Mouse (Mus musculus): ENCODE results near the gene Cttnbp2nl. TPM values are rescaled to one million over a fixed set of nuclear protein-coding genes. Genes with fewer than 3 reads are reported as not detected.

Cttnbp2nl gene
- total RNA-seq, 1 experiment: 13.5 TPM

DNA sequence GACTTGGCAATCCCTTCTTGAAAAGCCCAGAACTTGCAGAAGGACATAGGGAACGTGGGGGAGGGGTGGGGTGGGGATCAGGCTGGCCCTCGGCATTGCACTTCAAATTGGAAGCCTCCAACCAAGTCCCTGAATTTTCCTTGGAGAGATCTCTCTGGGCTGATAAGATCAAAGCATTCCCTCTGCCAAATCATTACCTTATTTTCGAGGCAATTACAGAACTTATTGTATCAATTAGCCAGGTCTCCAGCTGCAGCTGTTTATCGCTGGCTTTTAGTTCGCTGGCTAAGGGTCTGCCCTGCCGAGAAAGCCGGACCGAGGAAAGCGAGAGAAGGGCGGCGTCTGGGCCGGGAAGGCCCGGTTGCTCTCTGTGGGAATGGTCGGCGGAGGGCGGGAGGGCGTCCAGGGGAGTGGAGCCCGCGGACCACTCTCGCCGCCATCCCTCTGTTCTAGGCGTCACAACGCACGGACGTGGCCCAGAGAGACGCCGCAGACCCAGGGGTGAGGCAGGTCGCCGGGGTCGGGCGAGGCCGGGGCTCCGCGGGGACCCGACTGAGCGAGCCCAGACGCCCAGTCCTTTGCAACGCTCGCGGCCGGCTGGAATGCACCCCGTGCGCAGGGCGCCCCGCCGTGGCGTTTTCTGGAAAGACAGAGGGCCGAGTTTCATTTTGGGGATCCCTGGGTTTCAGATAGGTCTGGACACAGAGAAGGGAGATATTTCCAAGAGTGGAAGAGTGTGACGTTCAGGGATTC, 85.2 kb downstream of the Cttnbp2nl start:
- H3K9ac ChIP-seq (ENCODE audit: insufficient read depth, low read depth, low read length, poor library complexity, severe bottlenecking): peak overlapping the region; percentile 86
- in situ Hi-C loops (cut with MboI; ENCODE audit: low sequenced_read_pairs in 2 of 2, unreplicated experiment in 2 of 2): no loop called here
- no peak overlapping the region for H3K27ac ChIP-seq (ENCODE audit: insufficient read depth, low read depth, low read length, poor library complexity, severe bottlenecking)
- peak; percentile 49 for DNase-seq (ENCODE audit: low read depth, low spot score)
- no peaks in the 10 kb centered on the region for H3K36me3 ChIP-seq (ENCODE audit: control insufficient read depth, insufficient read depth, low read length, poor library complexity, severe bottlenecking)
- TF ChIP-seq CHD2 (IDR thresholded peaks at IDR 0.05; ENCODE audit: low read depth, low read length) (no peak), HCFC1 (IDR thresholded peaks at IDR 0.05; ENCODE audit: borderline replicate concordance, insufficient read depth, low read length) (no peak), ZC3H11A (IDR thresholded peaks at IDR 0.05; ENCODE audit: borderline replicate concordance, low read depth, low read length) (peak; percentile 56; the same call in 1 of the 2 replicates), MAFK (IDR thresholded peaks at IDR 0.05; ENCODE audit: insufficient read depth, low read depth, low read length) (no peak), ZNF384 (IDR thresholded peaks at IDR 0.05; ENCODE audit: low read depth, low read length) (no peak)
- H3K4me3 ChIP-seq (ENCODE audit: insufficient read depth in 1 of 2, low read depth in 1 of 2, low read length in 2 of 2, poor library complexity in 1 of 2, severe bottlenecking in 1 of 2): peak overlapping the region; percentile 79 to 86
- H3K4me1 ChIP-seq (ENCODE audit: control insufficient read depth in 2 of 2, insufficient read depth in 2 of 2, low read length in 2 of 2, poor library complexity in 1 of 2): peaks cover 0 to 4% of the 10 kb centered on the region in 2 experiments; a peak in 1 of 4 replicates
- H3K9me3 ChIP-seq (ENCODE audit: control insufficient read depth, insufficient read depth, low read depth, low read length): no peaks in the 10 kb centered on the region

DNA sequence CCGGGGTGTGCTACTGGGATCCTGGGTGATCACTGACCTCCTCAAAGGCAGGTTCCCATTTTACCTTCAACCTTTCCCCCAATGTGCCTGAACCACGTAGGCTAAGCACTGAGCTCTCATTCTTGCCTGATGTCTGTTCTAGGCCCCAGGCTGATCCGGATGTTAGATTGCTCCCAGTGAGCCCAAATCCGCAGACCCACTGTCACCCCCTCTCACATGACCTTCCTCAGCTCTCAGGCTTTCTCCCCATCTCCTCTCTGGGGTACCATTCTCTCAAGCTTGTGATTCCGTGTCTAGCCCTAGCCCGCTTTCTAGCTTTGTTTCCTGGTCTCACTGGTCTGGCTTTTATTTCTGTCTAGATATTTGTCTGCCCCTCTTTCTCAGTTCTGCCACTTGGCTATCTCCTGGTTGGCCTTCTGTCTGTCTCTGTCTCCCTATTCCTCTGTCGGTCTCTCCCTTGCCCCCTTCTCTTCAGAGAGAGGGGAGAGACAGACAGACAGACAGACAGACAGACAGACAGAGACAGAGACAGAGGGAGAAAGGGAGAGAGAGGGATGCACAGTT, 86.9 kb downstream of the Cttnbp2nl start:
- no peaks in the 10 kb centered on the region for H3K9me3 ChIP-seq (ENCODE audit: control insufficient read depth, insufficient read depth, low read depth, low read length)
- peaks cover 0 to 6% of the 10 kb centered on the region in 2 experiments; a peak in 1 of 4 replicates for H3K4me1 ChIP-seq (ENCODE audit: control insufficient read depth in 2 of 2, insufficient read depth in 2 of 2, low read length in 2 of 2, poor library complexity in 1 of 2)
- H3K4me3 ChIP-seq (ENCODE audit: insufficient read depth in 1 of 2, low read depth in 1 of 2, low read length in 2 of 2, poor library complexity in 1 of 2, severe bottlenecking in 1 of 2): no peak overlapping the region
- in situ Hi-C loops (cut with MboI; ENCODE audit: low sequenced_read_pairs in 2 of 2, unreplicated experiment in 2 of 2): no loop called here
- no peak for DNase-seq (ENCODE audit: low read depth, low spot score)
- H3K27ac ChIP-seq (ENCODE audit: insufficient read depth, low read depth, low read length, poor library complexity, severe bottlenecking): no peak overlapping the region
- TF ChIP-seq ZC3H11A (IDR thresholded peaks at IDR 0.05; ENCODE audit: borderline replicate concordance, low read depth, low read length) (no peak), HCFC1 (IDR thresholded peaks at IDR 0.05; ENCODE audit: borderline replicate concordance, insufficient read depth, low read length) (no peak), ZNF384 (IDR thresholded peaks at IDR 0.05; ENCODE audit: low read depth, low read length) (no peak)
- H3K9ac ChIP-seq (ENCODE audit: insufficient read depth, low read depth, low read length, poor library complexity, severe bottlenecking): no peak overlapping the region
- H3K36me3 ChIP-seq (ENCODE audit: control insufficient read depth, insufficient read depth, low read length, poor library complexity, severe bottlenecking): no peaks in the 10 kb centered on the region

DNA sequence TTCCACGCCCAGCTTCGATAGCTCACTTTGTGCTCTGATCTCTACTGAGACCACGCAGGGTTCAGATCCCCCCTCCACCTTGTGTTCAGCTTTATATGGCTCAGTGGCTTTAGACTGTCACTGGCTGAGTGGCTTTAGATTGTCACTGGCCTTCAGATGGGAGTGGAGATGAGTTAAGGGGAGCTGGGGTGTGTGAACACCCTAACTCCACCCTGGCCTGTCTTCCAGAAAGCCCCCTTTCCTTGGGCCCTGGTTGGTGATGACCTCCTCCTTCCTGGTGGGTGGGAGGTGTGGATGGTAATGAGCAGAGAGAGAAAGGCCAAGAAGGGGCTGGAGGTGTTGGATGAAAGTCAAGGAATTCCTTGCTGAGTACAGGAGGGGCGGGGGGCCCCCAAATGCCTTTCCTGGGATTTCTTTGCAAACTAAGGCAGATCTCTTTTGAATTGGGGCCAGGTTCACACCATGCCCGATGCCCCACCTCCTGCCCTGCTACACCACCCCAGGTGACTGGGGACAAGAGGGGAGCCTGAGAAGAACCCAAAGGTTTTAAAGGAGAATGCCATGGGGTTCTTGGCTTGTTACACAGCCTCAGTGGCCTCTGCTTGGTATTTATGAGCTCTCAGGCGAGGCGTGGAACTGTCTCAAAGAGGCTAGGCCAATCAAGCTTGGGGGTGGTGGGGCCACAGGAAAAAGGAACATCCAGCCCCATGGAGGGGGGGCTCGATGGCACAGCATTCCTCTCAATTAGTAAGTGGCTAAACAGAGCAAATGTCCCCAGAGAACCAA, 87.7 kb downstream of the Cttnbp2nl start:
- Histone ChIP-seq H3K36me3 (ENCODE audit: control insufficient read depth, insufficient read depth, low read length, poor library complexity, severe bottlenecking) (no peaks in the 10 kb centered on the region), H3K4me1 (ENCODE audit: control insufficient read depth in 2 of 2, insufficient read depth in 2 of 2, low read length in 2 of 2, poor library complexity in 1 of 2) (peaks cover 0 to 6% of the 10 kb centered on the region in 2 experiments; a peak in 1 of 4 replicates), H3K4me3 (ENCODE audit: insufficient read depth in 1 of 2, low read depth in 1 of 2, low read length in 2 of 2, poor library complexity in 1 of 2, severe bottlenecking in 1 of 2) (no peak overlapping the region), H3K27ac (ENCODE audit: insufficient read depth, low read depth, low read length, poor library complexity, severe bottlenecking) (no peak overlapping the region), H3K9ac (ENCODE audit: insufficient read depth, low read depth, low read length, poor library complexity, severe bottlenecking) (no peak overlapping the region), H3K9me3 (ENCODE audit: control insufficient read depth, insufficient read depth, low read depth, low read length) (no peaks in the 10 kb centered on the region)
- in situ Hi-C loops (cut with MboI; ENCODE audit: low sequenced_read_pairs in 2 of 2, unreplicated experiment in 2 of 2): no loop called here
- DNase-seq (ENCODE audit: low read depth, low spot score): no peak
- TF ChIP-seq MAFK (IDR thresholded peaks at IDR 0.05; ENCODE audit: insufficient read depth, low read depth, low read length): no peak
- no peak for TF ChIP-seq HCFC1 (IDR thresholded peaks at IDR 0.05; ENCODE audit: borderline replicate concordance, insufficient read depth, low read length)
- TF ChIP-seq CHD2 (IDR thresholded peaks at IDR 0.05; ENCODE audit: low read depth, low read length): no peak
- TF ChIP-seq ZC3H11A (IDR thresholded peaks at IDR 0.05; ENCODE audit: borderline replicate concordance, low read depth, low read length): no peak
- no peak for TF ChIP-seq ZNF384 (IDR thresholded peaks at IDR 0.05; ENCODE audit: low read depth, low read length)

DNA sequence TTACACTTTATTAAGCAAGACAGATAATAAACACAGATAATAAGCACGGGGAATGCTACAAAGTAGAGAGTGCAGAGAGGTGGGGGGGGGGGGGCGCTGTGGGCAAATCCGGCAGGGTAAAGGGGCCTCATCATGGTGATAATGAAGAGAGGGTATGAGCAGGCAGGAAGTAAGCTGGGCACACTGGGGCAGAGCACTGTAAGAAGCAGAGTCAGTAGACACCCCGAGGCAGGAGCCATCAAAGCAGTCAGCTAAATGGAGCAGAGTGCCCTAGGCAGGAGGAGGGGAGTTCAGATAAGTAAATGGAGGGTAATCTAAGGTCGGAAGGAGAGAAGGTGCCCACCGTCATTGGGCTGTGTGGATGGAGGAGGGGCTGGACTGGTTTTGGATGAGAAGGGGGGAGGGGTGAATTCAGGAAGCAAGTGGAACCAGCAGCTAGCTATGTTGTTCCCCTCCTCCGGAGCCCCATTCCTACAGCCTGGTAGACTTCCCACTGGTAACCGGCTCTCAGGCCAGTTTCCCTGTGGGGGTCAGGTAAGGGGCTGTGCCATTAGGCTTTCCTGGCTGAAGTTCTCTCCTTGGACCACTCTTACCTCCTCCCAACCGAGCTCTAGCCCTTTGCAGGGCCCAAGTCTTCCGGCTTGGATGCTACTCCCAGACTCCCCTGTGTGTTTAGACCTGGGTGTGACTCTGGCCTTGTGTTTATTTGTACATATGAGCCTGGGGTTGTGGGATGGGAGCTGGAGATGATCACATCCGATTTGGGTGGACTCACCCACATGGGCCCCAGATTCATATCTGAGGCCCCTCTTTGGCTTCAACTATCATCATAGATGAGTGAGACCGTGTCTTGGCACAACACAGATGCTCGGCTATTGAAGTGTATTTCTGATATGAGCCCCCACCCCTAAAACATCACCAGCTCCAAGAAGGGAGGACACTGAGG, 89.3 kb downstream of the Cttnbp2nl start:
- Histone ChIP-seq H3K27ac (ENCODE audit: insufficient read depth, low read depth, low read length, poor library complexity, severe bottlenecking) (no peak overlapping the region), H3K9ac (ENCODE audit: insufficient read depth, low read depth, low read length, poor library complexity, severe bottlenecking) (no peak overlapping the region), H3K4me3 (ENCODE audit: insufficient read depth in 1 of 2, low read depth in 1 of 2, low read length in 2 of 2, poor library complexity in 1 of 2, severe bottlenecking in 1 of 2) (no peak overlapping the region), H3K36me3 (ENCODE audit: control insufficient read depth, insufficient read depth, low read length, poor library complexity, severe bottlenecking) (no peaks in the 10 kb centered on the region), H3K9me3 (ENCODE audit: control insufficient read depth, insufficient read depth, low read depth, low read length) (no peaks in the 10 kb centered on the region), H3K4me1 (ENCODE audit: control insufficient read depth in 2 of 2, insufficient read depth in 2 of 2, low read length in 2 of 2, poor library complexity in 1 of 2) (peaks cover 0 to 6% of the 10 kb centered on the region in 2 experiments; a peak in 1 of 4 replicates)
- in situ Hi-C loops (cut with MboI; ENCODE audit: low sequenced_read_pairs in 2 of 2, unreplicated experiment in 2 of 2): no loop called here
- no peak for DNase-seq (ENCODE audit: low read depth, low spot score)
- TF ChIP-seq MAFK (IDR thresholded peaks at IDR 0.05; ENCODE audit: insufficient read depth, low read depth, low read length) (no peak), CHD2 (IDR thresholded peaks at IDR 0.05; ENCODE audit: low read depth, low read length) (no peak), ZNF384 (IDR thresholded peaks at IDR 0.05; ENCODE audit: low read depth, low read length) (no peak), ZC3H11A (IDR thresholded peaks at IDR 0.05; ENCODE audit: borderline replicate concordance, low read depth, low read length) (no peak), HCFC1 (IDR thresholded peaks at IDR 0.05; ENCODE audit: borderline replicate concordance, insufficient read depth, low read length) (no peak)

All from ES-E14 (cell line).